Mouse (Mus musculus): ENCODE measurements at regions not wholly inside any gene's neighbourhood (a gene's known extent, or its start where the extent isn't known, plus 50 kb on each side); places are given as distances from the start of the nearest gene placed in this dataset.

- TF ChIP-seq CTCF (IDR thresholded peaks at IDR 0.05; ENCODE audit: borderline replicate concordance, control insufficient read depth, extremely low read depth, insufficient read depth, low read length, poor library complexity): no peak
- no peak for TF ChIP-seq POLR2A (IDR thresholded peaks at IDR 0.05; ENCODE audit: control insufficient read depth, extremely low read depth, insufficient read depth, low read length, poor library complexity)
Measured at GRCm38 (mm10) chr14:66510750-66511149, 501.7 kb upstream of the Gulo start.
